Mouse (Mus musculus) heart, embryonic 16.5 days (tissue): ENCODE measurements at regions not wholly inside any gene's neighbourhood (a gene's known extent, or its start where the extent isn't known, plus 50 kb on each side); places are given as distances from the start of the nearest gene placed in this dataset.

Experiments used
- ATAC-seq: fragments of 200-750 bp; cut with Nextera tagmentation; replicated peaks from 2 replicates; pipeline ENCODE4 v1.8.0; 2017; ENCODE audit warnings: moderate number of reproducible peaks; ENCODE audit not compliant: insufficient read depth, low FRiP score; ENCODE audit errors: extremely low read depth
- H3K27ac ChIP-seq: fragments of 300-500 bp; sonication (generic); 2 replicates; pipeline ENCODE4 v1.5.1; 2014; ENCODE audit warnings: mild to moderate bottlenecking, low read length, control low read depth, moderate library complexity
- H3K27me3 ChIP-seq: fragments of 300-500 bp; sonication (generic); 2 replicates; pipeline ENCODE4 v1.6.1; 2014; ENCODE audit warnings: low read length, mixed read lengths; ENCODE audit not compliant: control insufficient read depth, insufficient read depth
- H3K36me3 ChIP-seq: fragments of 300-500 bp; sonication (generic); 2 replicates; pipeline ENCODE4 v1.6.1; 2014; ENCODE audit not compliant: control insufficient read depth, insufficient read depth
- H3K4me1 ChIP-seq: fragments of 300-500 bp; sonication (generic); 2 replicates; pipeline ENCODE4 v1.6.1; 2014; ENCODE audit warnings: low read length, mixed read lengths; ENCODE audit not compliant: control insufficient read depth, insufficient read depth
- H3K4me2 ChIP-seq: fragments of 300-500 bp; sonication (generic); 2 replicates; pipeline ENCODE4 v1.6.1; 2014; ENCODE audit warnings: low read depth, mild to moderate bottlenecking, control low read depth, low read length
- H3K4me3 ChIP-seq: fragments of 300-500 bp; sonication (generic); 2 replicates; pipeline ENCODE4 v1.5.1; 2014; ENCODE audit warnings: mild to moderate bottlenecking, control low read depth, low read length
- H3K9ac ChIP-seq: fragments of 300-500 bp; sonication (generic); 2 replicates; pipeline ENCODE4 v1.6.1; 2014; ENCODE audit warnings: low read length, control low read depth
- H3K9me3 ChIP-seq: fragments of 300-500 bp; sonication (generic); replicated peaks from 2 replicates; pipeline ENCODE4 v1.6.1; 2016; ENCODE audit warnings: low read length; ENCODE audit not compliant: control insufficient read depth
- WGBS: fragments of 180-500 bp; shearing (Covaris S2); extraction: QIAGEN DNeasy Blood & Tissue Kit; methylation state at CpG from one replicate; pipeline ENCODE4 v1.1.7; 2014; 5-methylcytosine and 5-hydroxymethylcytosine counted together

DNA sequence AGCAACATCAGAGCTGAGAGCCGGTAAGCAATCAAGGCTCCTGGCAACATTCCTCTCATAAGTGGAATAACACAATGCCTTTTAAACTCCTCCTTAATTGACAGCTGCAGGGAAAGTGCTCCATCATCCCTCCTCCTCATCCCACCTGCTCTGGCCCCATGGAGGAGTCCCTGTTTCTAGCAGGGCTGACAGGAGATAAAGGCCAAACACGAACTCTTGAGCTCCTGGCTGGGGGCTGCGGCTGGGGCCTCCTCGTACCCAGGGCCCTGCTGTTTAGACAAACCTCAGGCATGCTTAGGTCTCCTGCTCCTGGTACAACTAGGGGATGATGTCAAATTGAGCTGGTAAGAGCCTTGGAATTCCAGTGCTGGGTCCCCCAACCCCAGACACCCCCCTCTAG is 66.2 kb upstream of the Podxl start:
- H3K27ac ChIP-seq: no peak overlapping the region
- H3K9ac ChIP-seq: no peak overlapping the region
- WGBS: 25% methylated on average over 4 of the region's 4 CpGs
- peaks cover 6% of the 10 kb centered on the region for H3K4me1 ChIP-seq
- no peak overlapping the region for H3K4me2 ChIP-seq
- H3K27me3 ChIP-seq: no peaks in the 10 kb centered on the region
- no peaks in the 10 kb centered on the region for H3K36me3 ChIP-seq
- H3K9me3 ChIP-seq: no peaks in the 10 kb centered on the region
- no peak overlapping the region for H3K4me3 ChIP-seq
- ATAC-seq: no peak

DNA sequence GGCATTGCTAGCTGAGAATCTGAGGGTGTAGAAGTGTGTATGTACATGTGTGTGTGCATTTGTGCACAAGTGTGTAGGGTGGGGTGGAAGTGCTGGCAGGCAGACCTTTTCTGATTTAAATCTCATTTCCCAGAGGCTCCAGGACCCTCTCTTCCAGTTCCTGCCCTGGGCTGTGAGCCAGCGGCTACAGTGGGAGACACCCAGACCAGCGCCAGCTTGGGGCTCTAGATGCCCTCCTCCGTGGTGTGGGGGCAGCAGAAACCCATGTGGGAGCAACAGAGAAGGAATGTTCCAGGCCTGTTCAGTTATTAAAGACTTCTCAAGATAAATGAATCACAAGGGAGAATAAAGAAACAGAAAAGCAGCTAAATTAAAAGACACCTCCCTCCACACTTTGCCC is 64.1 kb upstream of the Podxl start:
- ATAC-seq: no peak
- H3K4me3 ChIP-seq: no peak overlapping the region
- no peaks in the 10 kb centered on the region for H3K9me3 ChIP-seq
- H3K27me3 ChIP-seq: no peaks in the 10 kb centered on the region
- H3K27ac ChIP-seq: no peak overlapping the region
- no peaks in the 10 kb centered on the region for H3K36me3 ChIP-seq
- peaks cover 6% of the 10 kb centered on the region for H3K4me1 ChIP-seq
- 60% methylated on average over 3 of the region's 3 CpGs for WGBS
- no peak overlapping the region for H3K9ac ChIP-seq
- no peak overlapping the region for H3K4me2 ChIP-seq

- Histone ChIP-seq H3K27me3 (no peaks in the 10 kb centered on the region), H3K4me2 (no peak overlapping the region), H3K9me3 (no peaks in the 10 kb centered on the region), H3K4me3 (no peak overlapping the region), H3K27ac (no peak overlapping the region), H3K36me3 (no peaks in the 10 kb centered on the region), H3K9ac (no peak overlapping the region), H3K4me1 (peaks cover 6% of the 10 kb centered on the region)
- 54% methylated on average over 2 of the region's 2 CpGs for WGBS
- no peak for ATAC-seq
Observed at GRCm38 (mm10) chr6:31625055-31625454, 61.3 kb upstream of the Podxl start.

DNA sequence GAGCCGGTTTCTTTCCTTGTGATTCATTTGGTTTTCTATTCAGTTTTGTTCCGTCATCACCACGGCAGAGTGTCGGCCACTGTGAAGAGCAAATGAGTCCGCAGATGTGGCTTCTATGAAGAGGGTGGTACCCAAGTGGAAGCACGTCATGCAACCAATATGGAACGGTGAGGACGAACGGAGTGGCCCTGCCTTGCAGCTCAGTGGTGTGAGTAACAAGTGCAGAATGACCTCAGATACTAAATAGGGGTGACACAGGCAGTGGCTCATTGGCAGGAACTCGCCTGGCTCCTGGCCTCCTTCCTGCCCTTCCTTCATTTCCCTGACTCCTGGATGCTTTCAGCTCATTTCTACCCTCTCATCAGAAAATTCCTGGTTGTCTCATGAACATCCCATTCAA is 60.6 kb upstream of the Podxl start:
- Histone ChIP-seq H3K4me2 (no peak overlapping the region), H3K9me3 (no peaks in the 10 kb centered on the region), H3K4me1 (peaks cover 6% of the 10 kb centered on the region), H3K27ac (no peak overlapping the region), H3K9ac (no peak overlapping the region), H3K4me3 (no peak overlapping the region), H3K36me3 (no peaks in the 10 kb centered on the region), H3K27me3 (no peaks in the 10 kb centered on the region)
- WGBS: 65% methylated on average over 10 of the region's 10 CpGs
- no peak for ATAC-seq

- H3K9me3 ChIP-seq: no peaks in the 10 kb centered on the region
- no peak overlapping the region for H3K4me2 ChIP-seq
- no peak for ATAC-seq
- WGBS: 58% methylated on average over 6 of the region's 6 CpGs
- no peaks in the 10 kb centered on the region for H3K36me3 ChIP-seq
- H3K27ac ChIP-seq: no peak overlapping the region
- H3K27me3 ChIP-seq: no peaks in the 10 kb centered on the region
- H3K4me3 ChIP-seq: no peak overlapping the region
- H3K4me1 ChIP-seq: peaks cover 8% of the 10 kb centered on the region
- no peak overlapping the region for H3K9ac ChIP-seq
Observed at GRCm38 (mm10) chr6:31621023-31621422, 57.2 kb upstream of the Podxl start.

DNA sequence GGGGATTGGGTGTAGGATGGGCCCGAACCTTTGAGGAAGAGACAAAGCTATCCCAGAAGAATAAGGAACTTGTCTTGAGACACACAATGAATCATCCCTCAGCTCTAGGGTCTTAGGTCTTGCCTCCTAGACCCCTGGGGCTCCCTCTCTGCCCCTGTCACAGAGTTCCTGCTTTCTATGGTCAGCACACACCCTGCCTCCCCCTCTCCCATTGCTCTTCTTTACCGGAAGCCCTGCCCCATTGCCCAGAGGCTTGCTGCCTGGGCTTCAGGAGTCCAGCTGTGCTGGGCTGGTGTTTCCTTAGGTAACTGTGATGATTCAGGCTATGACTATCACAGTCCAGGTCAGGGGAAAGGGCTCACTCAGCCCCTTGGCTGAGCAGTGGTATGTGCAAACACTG is 55.1 kb upstream of the Podxl start:
- no peak overlapping the region for H3K4me2 ChIP-seq
- peaks cover 14% of the 10 kb centered on the region for H3K4me1 ChIP-seq
- H3K4me3 ChIP-seq: no peak overlapping the region
- no peaks in the 10 kb centered on the region for H3K27me3 ChIP-seq
- 81% methylated on average over 2 of the region's 2 CpGs for WGBS
- H3K9me3 ChIP-seq: no peaks in the 10 kb centered on the region
- no peak overlapping the region for H3K9ac ChIP-seq
- ATAC-seq: no peak
- H3K36me3 ChIP-seq: no peaks in the 10 kb centered on the region
- no peak overlapping the region for H3K27ac ChIP-seq

DNA sequence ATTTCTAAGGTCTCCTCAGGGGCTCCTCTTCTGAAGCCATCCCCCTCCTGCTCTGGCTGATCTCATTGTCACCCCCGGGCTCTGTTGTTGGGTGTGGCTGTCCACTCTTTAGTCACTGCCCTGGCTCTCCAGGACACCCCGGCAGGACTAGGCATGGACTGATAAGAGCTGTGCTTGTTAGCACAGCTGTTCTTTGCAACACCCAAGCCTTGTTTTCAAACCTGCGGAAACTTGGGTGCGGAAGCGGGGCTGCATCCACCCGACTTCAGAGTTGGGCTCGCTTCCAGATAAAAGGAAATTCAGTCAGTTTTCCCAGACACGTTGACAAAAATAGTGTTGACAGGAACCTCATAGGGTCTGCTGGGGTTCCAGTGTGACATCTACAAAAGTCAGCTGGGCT is 53.6 kb upstream of the Podxl start:
- H3K9ac ChIP-seq: no peak overlapping the region
- no peaks in the 10 kb centered on the region for H3K9me3 ChIP-seq
- H3K4me3 ChIP-seq: no peak overlapping the region
- H3K27ac ChIP-seq: peak overlapping the region; percentile 55
- H3K4me2 ChIP-seq: no peak overlapping the region
- no peaks in the 10 kb centered on the region for H3K36me3 ChIP-seq
- 12% methylated on average over 8 of the region's 8 CpGs for WGBS
- peak; percentile 59; the same call in 1 of the 2 replicates for ATAC-seq
- H3K27me3 ChIP-seq: no peaks in the 10 kb centered on the region
- H3K4me1 ChIP-seq: peaks cover 23% of the 10 kb centered on the region

DNA sequence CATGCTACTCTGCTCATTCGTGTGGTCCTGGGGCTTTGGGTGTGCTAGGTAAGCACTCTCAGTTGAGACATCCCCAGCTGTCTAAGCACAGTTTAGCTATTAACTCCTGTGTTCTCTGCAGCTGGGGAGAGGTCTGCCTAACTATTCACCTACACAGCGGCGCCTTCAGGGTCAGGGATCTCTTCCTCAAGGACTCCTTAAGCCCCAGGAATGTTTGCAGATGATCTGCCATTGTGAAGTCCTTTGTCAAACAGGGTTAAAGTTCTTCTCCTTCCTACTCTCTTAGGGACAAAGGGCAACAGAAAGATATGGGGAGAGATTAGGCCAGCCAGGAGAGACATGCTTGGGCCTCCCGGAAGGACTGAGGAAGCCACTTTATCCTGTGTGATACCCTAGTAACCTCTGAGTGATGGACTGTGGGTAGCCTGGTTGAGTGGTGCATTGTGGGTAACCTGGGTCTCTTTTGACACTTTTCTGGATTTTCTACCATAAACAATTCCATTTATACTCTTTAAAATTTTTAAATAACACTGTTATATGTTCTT is 51.7 kb upstream of the Podxl start:
- Histone ChIP-seq H3K9ac (no peak overlapping the region), H3K27ac (no peak overlapping the region), H3K4me2 (no peak overlapping the region), H3K4me3 (no peak overlapping the region), H3K36me3 (no peaks in the 10 kb centered on the region), H3K9me3 (no peaks in the 10 kb centered on the region), H3K27me3 (no peaks in the 10 kb centered on the region), H3K4me1 (peaks cover 23% of the 10 kb centered on the region)
- 67% methylated on average over 4 of the region's 4 CpGs for WGBS
- ATAC-seq: no peak

DNA sequence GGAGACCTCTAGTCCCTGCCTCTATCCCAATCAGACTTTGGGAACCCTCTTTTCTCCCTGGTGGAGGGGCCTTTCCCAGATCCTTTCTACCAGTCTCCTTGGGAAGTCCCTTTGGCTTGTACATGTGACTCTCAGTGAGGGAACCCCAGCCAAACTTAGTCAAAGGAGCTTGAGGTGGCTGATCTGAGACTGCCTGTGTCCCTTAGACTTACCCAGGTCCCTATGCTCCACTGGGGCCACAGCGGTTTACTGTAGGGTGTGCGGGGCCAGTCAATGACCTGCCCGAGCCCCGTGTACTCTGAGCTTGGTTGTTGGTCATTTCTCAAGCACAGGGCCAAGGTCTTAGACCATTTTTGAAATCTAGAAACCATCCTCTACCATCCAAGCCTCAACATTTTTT is 50.8 kb upstream of the Podxl start:
- Histone ChIP-seq H3K4me2 (no peak overlapping the region), H3K4me1 (peaks cover 23% of the 10 kb centered on the region), H3K9ac (no peak overlapping the region), H3K36me3 (no peaks in the 10 kb centered on the region), H3K27ac (no peak overlapping the region), H3K27me3 (no peaks in the 10 kb centered on the region), H3K4me3 (no peak overlapping the region), H3K9me3 (no peaks in the 10 kb centered on the region)
- no peak for ATAC-seq
- 72% methylated on average over 4 of the region's 4 CpGs for WGBS
